Mouse (Mus musculus): Measurements from ENCODE around the gene Bub1b.
A peak's percentile ranks its signal among the peaks of the same experiment; 100 is the strongest.

The Bub1b gene

DNA sequence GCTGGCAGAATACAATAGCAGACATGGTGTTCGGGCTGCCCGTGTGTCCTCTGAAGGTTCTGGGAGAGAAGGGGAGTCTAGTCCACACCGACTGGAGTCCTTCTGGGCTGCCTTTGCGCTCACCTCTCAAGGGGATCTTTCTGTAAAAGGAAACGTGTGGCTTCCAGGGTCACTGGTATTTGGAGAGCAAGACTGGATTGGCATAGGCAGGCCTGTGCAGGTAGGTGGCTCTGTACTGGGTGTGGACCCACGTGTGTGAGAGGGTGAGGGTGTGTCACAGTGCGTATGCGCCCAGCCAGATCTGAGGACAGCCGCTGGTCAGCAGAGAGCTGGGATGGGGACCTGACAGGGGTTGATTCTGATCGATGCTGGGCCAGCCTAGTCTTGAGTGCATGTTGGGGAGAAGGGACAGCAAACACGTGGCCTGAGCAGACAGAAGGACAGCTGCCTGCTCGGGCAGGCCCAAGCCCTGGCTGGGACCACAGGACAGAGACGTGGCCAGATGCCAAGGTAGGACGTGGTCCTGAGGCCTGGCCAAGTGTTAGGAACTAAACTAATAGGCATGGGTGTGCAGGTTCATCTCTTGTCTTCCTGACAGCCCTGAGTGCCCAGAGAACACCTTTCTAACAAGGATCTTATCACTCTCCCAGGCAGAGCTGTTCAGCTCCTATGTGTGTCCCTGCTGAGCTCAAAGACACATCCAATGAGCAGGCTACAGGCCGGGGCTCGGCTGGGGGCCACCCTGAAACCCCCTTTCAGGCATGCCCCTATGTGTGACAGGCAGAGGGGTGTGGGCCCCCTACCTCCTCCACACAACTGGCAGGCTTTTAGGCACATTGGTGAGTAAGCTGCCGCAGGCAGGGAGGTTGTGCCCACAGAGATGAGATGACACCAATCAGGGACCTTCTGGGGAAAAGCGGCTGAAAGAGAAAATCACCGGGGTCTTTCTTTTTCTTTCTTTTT lies 66.1 kb downstream of the Bub1b start:
- DNase-seq (ENCODE audit: extremely low read depth, low read depth, low spot score): no peak

DNA sequence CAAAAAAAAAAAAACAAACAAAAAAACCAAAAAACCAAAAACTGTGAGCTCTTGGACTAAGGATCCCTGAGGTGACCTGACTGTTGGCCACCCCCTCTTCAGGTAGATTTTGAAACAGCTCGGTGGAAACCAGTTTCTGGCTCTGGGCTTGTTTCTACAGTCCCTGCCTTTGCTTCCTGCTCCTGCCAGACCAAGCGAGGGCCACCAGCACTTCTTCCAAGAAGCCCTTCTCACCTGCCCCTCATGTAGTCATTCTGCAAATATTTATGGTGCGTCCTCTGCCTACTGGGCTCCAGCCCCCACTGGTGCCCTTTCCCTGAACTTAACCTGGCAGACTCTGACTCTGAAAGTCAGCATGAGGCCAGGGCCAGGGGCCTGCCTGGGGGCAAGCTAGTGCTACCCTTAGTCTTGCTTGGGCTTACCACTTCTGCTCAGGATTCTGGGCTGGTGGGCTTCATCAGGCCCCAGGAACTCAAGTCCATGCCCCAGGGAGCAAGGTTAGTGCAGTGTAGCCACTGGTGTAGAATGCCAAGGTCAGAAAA lies 67.0 kb downstream of the Bub1b start:
- DNase-seq (ENCODE audit: extremely low read depth, low read depth, low spot score): no peak

DNA sequence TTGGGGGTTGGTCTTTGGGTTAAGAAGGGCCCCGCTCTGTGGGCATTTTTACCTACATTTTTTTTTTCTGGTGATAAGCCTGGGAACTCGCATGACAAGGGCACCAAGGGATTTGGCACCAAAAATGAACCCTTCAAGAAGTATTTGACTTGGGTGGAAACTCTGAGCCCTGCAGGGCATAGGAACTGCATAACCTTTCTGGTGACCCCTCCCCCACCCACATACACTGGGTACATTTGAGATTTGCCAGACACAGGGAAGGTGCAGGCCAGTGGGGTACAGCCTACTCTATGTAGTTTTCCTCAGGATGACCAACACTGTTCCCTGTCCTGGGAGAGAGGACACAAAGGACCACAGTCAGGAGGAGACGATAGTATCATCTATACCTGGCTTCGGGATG lies 67.6 kb downstream of the Bub1b start:
- no peak for DNase-seq (ENCODE audit: extremely low read depth, low read depth, low spot score)

DNA sequence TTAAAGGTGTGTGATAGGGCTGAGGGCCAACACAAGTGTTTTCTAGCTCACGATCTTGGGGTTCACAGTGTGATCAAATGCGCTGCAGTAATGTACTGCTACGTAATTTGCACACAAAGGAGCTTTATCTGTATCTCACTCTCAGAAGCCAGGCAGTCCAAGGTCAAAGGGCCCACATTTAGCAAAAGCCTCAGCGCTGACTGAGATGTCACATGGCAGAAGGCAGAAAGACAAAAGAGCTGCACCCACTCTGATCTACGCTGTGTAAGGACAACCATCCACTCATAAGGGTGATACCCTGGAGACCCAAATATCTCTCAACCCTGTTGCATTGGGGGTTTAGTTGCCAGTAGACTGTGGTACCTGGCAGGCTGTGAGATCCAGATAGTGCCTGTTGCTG lies 69.2 kb downstream of the Bub1b start:
- no peak for DNase-seq (ENCODE audit: extremely low read depth, low read depth, low spot score)

DNA sequence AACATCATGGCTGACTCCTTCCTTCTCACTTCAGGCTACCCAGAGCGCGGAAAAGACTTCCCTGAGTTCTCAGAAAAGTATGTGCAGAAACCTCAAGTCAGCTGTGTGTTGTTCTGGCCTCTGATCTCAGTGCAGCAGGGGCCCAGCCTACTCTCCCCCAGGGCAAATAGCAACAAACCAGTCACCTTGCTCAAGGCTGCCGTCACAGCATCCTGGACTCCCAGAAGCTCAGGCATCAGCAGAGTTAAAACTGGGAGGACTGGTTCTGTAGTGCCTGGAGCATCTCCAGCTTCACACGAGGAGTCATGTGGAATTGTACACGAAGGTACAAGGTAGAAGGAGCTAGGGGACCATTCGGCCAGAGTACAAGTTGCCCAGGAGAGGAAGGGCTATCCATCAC lies 71.2 kb downstream of the Bub1b start:
- DNase-seq (ENCODE audit: extremely low read depth, low read depth, low spot score): no peak

DNA sequence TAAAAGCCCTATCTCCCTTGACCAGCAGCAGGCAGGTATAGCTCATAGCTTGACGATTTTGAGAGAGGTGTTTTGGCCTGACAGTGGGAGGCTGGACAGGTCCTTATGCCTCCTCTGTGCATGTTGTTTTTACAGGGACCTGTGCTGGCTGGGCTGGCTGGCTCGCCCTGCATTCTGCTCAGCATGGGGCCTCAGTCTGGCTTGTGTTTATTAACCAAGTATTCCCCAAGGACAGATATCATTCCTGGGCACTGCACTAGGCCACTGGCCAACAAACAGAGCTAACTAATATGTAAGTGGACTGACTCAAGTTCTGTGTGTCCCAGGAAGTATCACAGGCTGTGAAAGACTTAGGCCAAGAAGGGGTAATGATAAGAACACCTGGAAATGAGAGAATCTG lies 71.8 kb downstream of the Bub1b start:
- DNase-seq (ENCODE audit: extremely low read depth, low read depth, low spot score): no peak

DNA sequence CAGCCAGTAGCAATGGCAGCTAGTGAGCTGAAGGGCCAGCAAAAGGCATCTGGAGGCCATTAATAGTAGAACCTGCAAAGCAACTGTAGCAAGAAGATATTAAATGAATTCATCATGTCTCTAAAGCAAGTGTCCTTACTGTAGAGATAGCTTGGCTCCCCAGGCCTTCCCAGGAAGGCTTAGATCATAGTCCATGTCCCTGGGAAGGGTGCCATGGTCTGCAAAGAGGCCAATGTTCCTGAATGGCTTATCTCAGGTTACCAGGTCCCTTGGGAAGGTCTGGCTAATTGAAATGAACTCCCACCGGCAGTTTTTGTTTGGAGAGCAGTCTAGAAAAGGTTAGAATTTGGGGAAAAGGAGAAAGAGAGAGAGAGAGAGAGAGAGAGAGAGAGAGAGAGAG lies 73.7 kb downstream of the Bub1b start:
- DNase-seq (ENCODE audit: extremely low read depth, low read depth, low spot score): no peak

DNA sequence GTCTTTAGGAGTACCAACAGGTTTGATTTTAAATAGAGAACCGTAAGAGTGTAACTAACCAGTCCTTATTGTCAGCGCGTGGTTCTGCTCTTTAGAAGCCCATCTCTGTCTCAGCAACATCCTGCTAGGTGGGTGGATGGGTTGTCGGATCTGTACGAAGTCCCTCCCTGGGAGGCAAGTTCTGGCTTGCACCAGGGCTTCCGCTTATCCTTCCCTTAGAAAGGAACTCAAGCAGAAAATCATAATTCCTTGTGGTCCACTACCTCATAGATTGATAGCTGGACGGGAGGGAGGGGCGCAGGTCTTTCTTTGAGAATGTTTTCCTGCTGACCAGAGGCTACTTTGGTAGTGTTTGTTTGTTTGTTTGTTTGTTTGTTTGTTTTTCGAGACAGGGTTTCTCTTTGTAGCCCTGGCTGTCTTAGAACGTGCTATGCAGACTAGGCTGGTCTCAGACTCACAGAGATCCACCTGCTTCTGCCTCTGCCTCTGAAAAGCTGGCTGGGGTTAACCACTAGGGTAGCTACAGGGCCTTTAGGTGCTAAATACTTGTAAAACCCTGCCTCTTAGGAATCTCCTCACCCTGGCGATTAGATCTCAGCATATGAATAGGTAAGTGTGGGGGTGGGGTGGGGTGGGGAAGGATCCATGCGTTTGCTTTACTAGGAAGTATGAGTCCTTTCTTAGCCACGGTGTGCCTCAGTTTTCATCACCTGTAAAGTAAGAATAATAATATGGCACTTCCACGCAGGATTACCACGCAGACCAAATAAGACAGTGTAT lies 75.9 kb downstream of the Bub1b start:
- no peak for DNase-seq (ENCODE audit: extremely low read depth, low read depth, low spot score)

DNA sequence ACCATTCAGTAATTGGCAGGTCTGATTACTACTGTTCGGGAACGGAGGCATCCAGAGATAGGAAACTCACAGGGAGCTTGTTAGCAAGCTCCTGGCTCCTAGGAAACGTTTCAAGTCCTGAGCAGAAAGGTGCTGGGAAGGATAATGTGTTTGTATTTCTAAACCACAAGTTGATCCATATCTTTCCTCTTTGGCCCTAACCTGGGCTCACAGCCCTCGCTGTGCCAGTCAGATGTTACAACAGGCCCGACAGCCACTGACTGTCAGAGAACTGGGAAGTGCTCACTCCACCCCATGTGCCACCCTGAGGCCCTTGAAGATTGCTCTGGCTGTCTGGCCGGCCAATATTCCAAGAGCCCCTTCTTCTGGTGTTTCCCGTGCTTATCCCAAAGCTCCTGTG lies 76.5 kb downstream of the Bub1b start:
- peak; percentile 79 for DNase-seq (ENCODE audit: extremely low read depth, low read depth, low spot score)

DNA sequence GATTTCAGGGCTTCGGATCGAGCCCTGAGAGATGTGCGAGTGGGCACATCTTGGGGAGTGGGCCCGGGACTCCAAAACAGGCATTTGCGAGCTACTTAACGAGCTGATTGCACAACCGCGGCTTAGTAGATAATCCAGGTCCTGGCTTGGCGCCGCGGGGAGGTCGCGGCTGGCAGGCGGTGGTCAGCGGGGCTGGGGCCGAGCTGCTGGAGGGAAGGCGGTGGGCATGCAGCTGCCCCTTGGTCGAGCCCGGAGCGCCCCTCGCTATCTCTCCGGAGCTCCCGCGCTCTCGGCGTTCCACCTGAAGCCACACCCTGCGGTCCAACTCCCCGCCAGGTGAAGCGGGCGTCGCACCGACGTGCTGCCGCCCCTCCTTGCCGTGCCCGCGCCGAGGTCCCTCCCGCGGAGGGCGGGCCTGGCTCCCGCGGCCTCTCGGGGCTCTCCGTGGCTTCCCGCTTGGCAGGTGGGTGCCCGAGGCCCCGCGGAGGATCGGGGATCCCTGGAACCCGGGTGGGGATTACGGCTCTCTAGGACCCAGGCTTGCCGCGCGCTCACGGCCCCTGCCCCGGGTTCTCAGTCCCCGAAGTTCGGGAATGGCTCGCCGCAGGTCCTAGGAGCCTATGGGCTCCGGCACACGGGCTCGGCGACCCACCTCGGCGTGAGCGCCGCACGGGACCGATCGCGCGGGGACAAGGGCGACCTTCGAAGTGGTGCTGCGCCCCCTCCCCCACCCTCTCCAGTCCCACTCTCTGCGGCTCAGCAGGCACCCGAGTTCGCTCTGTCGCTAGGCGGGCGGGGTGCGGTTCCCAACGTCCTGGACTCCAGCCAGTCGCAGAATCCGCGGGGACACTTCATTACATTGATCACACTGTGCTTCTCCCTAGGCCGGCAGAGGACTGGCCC lies 79.1 kb downstream of the Bub1b start:
- DNase-seq (ENCODE audit: extremely low read depth, low read depth, low spot score): no peak

DNA sequence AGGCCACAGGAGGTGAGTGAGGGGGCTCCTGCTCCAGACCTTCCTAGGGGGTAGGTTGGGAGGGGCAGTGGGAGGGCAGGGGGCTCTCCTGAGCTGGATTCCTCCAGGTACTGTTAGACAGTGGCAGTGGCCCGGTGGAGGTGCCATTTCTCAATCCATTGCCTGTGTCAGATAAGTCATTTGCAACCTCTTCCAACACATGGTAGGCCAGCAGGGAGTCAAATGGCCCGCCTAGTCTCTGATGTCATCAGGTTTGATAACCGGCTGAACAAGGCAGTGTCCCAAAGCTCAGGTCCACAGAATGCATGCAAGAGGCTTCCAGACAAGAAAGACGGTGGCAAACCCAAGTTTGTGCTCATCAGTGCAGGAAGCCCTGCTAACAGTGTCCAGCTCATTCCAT lies 79.8 kb downstream of the Bub1b start:
- no peak for DNase-seq (ENCODE audit: extremely low read depth, low read depth, low spot score)

DNA sequence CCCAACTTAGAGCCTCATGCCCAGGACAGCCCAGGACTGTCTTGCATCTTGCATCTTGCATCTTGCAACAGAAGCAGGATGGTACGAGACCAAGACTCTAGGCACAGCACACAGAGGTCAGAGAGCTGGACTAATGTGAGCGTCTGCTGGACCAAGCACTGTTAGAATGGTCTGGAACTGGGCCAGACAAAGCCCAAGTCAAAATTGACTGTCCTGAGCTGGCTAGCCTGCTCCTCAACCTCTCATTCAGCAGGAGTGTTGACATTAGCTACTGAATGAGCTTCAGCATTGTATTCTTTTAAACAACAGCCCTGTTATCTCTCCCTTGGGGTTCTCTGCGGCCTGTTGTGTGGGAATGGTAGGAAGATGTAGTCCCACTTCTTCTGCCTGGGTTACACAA lies 81.6 kb downstream of the Bub1b start:
- no peak for DNase-seq (ENCODE audit: extremely low read depth, low read depth, low spot score)

DNA sequence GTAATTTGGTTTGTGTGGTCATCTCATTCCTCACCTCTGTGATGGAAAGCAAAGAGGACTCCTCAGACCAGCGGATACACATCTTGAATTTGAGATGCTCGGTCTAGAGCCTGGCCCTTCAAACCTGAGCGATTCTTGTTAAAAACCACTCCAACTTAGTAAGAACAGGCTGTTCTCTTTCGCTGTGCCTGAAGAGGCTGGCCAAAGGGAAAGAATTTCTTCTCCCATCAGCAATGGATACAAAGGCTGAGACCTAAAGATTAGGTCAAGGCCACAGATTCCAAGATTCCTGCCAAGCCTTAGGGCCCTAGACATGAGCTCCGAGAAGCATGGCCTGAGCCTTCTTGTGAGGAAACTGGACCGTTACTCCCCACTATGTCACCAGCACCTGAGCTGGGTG lies 82.9 kb downstream of the Bub1b start:
- no peak for DNase-seq (ENCODE audit: extremely low read depth, low read depth, low spot score)

DNA sequence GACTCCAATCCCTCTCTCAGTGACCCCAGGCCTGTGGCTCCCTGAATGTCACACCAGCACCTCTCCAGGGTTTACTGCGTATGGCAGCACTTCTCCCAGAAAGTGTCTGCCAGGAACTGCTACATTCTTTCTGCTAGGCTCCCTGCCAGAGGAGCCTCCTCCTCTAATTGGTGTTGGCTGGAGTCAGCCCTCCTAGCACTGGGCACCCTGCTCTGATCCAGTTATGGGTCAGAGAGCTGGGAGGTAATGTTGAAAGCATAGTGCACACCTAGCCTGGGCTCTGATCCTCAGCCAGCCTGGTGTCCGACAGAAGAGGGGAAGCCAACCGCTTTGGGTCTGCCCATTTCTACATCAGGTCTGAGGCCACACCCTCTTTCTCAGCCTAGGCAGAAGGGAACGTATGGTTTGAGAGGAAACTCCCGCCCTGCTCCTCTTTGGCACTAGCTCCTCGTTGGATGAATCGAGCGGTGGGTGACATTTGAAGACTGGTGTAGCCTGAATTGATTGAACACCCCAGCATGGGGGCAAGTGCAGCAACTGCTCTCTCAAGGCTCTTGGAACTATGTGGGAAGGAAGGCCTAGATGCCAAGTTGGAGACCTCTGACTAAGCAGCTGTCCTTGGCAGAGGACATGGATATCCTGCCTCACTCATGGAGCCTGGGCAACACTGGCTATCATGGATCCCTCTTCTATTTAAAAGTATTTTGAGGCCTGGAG lies 84.7 kb downstream of the Bub1b start:
- no peak for DNase-seq (ENCODE audit: extremely low read depth, low read depth, low spot score)

DNA sequence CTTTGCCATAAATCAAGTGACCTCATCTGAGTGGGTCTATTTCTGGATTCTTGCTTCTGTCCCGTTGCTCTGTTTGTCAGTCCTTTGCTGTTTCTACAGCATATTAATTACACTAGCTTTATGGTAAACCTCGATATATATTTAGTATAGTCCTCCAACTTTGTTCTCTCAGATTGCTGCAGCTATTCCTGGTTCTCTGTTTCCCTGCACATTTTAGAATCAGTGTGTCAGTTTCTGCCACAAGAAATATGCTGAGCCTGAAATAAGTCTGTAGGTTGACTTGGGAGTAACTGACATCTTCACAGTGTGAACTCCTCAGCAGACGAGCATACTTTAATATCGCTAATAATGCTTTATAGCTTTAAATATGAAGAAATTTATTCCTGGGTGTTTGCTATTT lies 87.1 kb downstream of the Bub1b start:
- DNase-seq (ENCODE audit: extremely low read depth, low read depth, low spot score): no peak

DNA sequence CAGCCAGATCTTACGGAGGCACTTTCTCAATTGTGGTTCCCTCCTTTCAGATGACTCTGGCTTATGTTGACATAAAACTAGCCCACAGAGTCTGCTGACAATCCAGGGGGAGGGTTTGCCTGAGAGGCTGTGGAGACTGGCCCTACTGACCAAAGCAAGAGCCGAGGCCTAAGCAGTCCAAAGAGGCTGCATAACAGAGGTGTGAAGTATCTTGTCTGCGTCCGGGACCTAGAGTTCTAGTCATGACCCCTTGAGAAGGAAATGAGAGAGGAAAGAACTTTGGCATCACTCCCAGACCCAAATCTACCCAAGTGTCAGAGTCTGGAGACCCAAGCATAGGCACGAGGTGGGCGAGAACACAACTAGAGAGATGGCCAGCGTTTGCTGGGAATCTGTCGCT lies 88.7 kb downstream of the Bub1b start:
- no peak for DNase-seq (ENCODE audit: extremely low read depth, low read depth, low spot score)

DNA sequence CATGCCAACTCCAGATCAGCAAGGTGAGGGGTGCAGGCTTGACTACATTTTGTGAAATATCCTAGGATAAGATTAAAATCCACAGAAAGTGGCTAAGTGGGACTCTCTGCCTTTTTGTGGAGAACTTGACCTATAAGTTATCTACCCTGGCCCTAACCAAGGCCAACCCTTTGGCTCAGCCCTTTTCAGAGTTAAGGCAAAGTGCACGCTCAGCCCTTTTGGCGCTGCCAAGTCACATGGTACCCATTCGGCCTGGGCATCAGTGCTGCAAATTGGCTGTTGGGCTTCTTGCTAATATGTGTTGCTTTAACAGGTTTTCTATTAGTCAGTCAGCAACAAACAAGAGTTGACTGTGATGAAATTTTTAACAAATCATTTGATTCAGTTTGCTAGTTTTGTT lies 89.8 kb downstream of the Bub1b start:
- DNase-seq (ENCODE audit: extremely low read depth, low read depth, low spot score): no peak

DNA sequence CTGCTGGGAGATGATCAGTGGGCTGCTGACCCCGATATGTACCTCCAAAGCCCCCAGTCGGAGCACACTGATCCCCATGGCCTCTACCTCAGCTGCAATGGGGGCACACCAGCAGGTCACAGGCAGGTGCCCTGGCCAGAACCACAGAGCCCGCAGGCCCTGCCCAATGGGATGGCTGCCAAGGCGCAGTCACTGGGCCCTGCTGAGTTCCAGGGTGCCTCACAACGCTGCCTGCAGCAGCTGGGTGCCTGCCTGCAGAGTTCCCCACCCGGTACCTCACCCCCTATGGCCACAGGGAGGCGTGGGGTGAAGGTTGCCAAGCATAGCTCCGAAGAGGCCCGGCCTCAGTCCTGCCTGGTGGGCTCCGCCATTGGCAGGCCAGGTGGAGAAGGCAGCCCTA lies 91.9 kb downstream of the Bub1b start:
- DNase-seq (ENCODE audit: extremely low read depth, low read depth, low spot score): no peak

Data from fat pad, adult 2 months (tissue).